Mouse (Mus musculus) liver, adult 2 months (tissue): Measurements from ENCODE around the gene Abhd12b. TPM values are rescaled to one million over a fixed set of nuclear protein-coding genes. Genes with fewer than 3 reads are reported as not detected.

Source experiments
- DNase-seq: peaks from one replicate; pipeline ENCODE4 v3.0.0-alpha.2; 2011; ENCODE audit warnings: low read depth, low spot score; ENCODE audit errors: extremely low read depth
- H3K27ac ChIP-seq: fragments of 200-500 bp; replicated peaks from 2 replicates; pipeline ENCODE4 v1.5.1; 2012; ENCODE audit warnings: low read depth, mild to moderate bottlenecking, control low read depth, inconsistent platforms, low read length; ENCODE audit not compliant: insufficient read depth
- H3K27me3 ChIP-seq: fragments of 200-500 bp; 2 replicates; pipeline ENCODE4 v1.6.1; 2012; ENCODE audit warnings: mild to moderate bottlenecking, moderate library complexity, low read length, inconsistent platforms; ENCODE audit not compliant: control insufficient read depth, insufficient read depth
- H3K36me3 ChIP-seq: fragments of 200-500 bp; 2 replicates; pipeline ENCODE4 v1.6.1; 2012; ENCODE audit warnings: low read length, inconsistent platforms; ENCODE audit not compliant: control insufficient read depth, insufficient read depth
- H3K4me1 ChIP-seq: fragments of 200-500 bp; 2 replicates; pipeline ENCODE4 v1.6.1; 2011; ENCODE audit warnings: low read length; ENCODE audit not compliant: control insufficient read depth, insufficient read depth
- H3K4me3 ChIP-seq: fragments of 200-500 bp; 2 replicates; pipeline ENCODE4 v1.5.1; 2011; ENCODE audit warnings: low read depth, mild to moderate bottlenecking, control low read depth, low read length, moderate library complexity; ENCODE audit not compliant: insufficient read depth
- H3K79me2 ChIP-seq: fragments of 200-500 bp; 2 replicates; pipeline ENCODE4 v1.6.1; 2012; ENCODE audit warnings: inconsistent platforms, mild to moderate bottlenecking, low read length, moderate library complexity; ENCODE audit not compliant: control insufficient read depth, insufficient read depth
- H3K9ac ChIP-seq: fragments of 200-500 bp; 2 replicates; pipeline ENCODE4 v1.6.1; 2012; ENCODE audit warnings: low read depth, mild to moderate bottlenecking, control low read depth, inconsistent platforms, low read length
- CTCF ChIP-seq: fragments of 200-500 bp; IDR thresholded peaks from 2 replicates; pipeline ENCODE4 v1.5.1; 2011; ENCODE audit warnings: low read depth, low read length, control low read depth
- POLR2A ChIP-seq: fragments of 200-500 bp; IDR thresholded peaks from 2 replicates; pipeline ENCODE4 v1.6.1; 2011; ENCODE audit warnings: low read length, control low read depth; ENCODE audit not compliant: insufficient read depth; ENCODE audit errors: extremely low read depth
- WGBS: fragments of 180-500 bp; shearing (Covaris S2); methylation state at CpG from one replicate; pipeline ENCODE4 v1.1.7; 2018; 5-methylcytosine and 5-hydroxymethylcytosine counted together
- polyA plus RNA-seq: library from polyadenylated mRNA; depleted of rRNA; stranded (reverse); fragments of >200 nt; gene quantifications from 2 replicates; pipeline ENCODE4 v1.2.3, GENCODE M21; 2012
- total RNA-seq: library from RNA; depleted of rRNA; stranded (reverse); fragments of >200 nt; gene quantifications from 2 replicates; pipeline ENCODE4 v1.2.3, GENCODE M21; 2014

Abhd12b gene
- total and polyA plus RNA-seq, 2 experiments: not detected

GRCm38 (mm10) chr12:70216229-70216800 is 62.4 kb downstream of the Abhd12b start:
- Histone ChIP-seq H3K4me1 (peaks cover 21% of the 10 kb centered on the region), H3K9ac (no peak overlapping the region), H3K36me3 (peaks cover 72% of the 10 kb centered on the region), H3K27me3 (no peaks in the 10 kb centered on the region), H3K79me2 (no peaks in the 10 kb centered on the region), H3K4me3 (no peak overlapping the region), H3K27ac (no peak overlapping the region)
- WGBS: 48% methylated on average over 16 of the region's 16 CpGs
- peak; percentile 63 for DNase-seq
- TF ChIP-seq POLR2A (no peak), CTCF (no peak)

GRCm38 (mm10) chr12:70218795-70219540 is 65.0 kb downstream of the Abhd12b start:
- WGBS: 48% methylated on average over 8 of the region's 8 CpGs
- TF ChIP-seq POLR2A (no peak), CTCF (no peak)
- DNase-seq: no peak
- Histone ChIP-seq H3K4me1 (peaks cover 28% of the 10 kb centered on the region), H3K36me3 (peaks cover 68% of the 10 kb centered on the region), H3K9ac (no peak overlapping the region), H3K4me3 (no peak overlapping the region), H3K79me2 (no peaks in the 10 kb centered on the region), H3K27me3 (no peaks in the 10 kb centered on the region), H3K27ac (peak overlapping the region; percentile 18; the same call in 1 of the 2 replicates)

GRCm38 (mm10) chr12:70221425-70221824 is 67.5 kb downstream of the Abhd12b start:
- H3K36me3 ChIP-seq: peaks cover 50% of the 10 kb centered on the region
- H3K27me3 ChIP-seq: no peaks in the 10 kb centered on the region
- H3K9ac ChIP-seq: no peak overlapping the region
- H3K4me3 ChIP-seq: no peak overlapping the region
- H3K4me1 ChIP-seq: peaks cover 35% of the 10 kb centered on the region
- H3K79me2 ChIP-seq: peaks cover 7% of the 10 kb centered on the region; the same call in 1 of the 2 replicates
- TF ChIP-seq CTCF (no peak), POLR2A (no peak)
- 55% methylated on average over 5 of the region's 5 CpGs for WGBS
- no peak for DNase-seq
- no peak overlapping the region; the same call in 1 of the 2 replicates for H3K27ac ChIP-seq

- peak overlapping the region; percentile 53 for H3K9ac ChIP-seq
- peaks cover 12% of the 10 kb centered on the region; the same call in 1 of the 2 replicates for H3K79me2 ChIP-seq
- 20% methylated on average over 4 of the region's 4 CpGs for WGBS
- peaks cover 34% of the 10 kb centered on the region for H3K4me1 ChIP-seq
- peaks cover 33% of the 10 kb centered on the region for H3K36me3 ChIP-seq
- peak overlapping the region; percentile 67 for H3K27ac ChIP-seq
- H3K4me3 ChIP-seq: no peak overlapping the region
- H3K27me3 ChIP-seq: no peaks in the 10 kb centered on the region
- TF ChIP-seq CTCF (no peak), POLR2A (no peak)
- DNase-seq: peak; percentile 89
These were observed 69.4 kb downstream of the Abhd12b start for GRCm38 (mm10) chr12:70223331-70223730.

- Histone ChIP-seq H3K4me3 (peak overlapping the region; percentile 75), H3K4me1 (peaks cover 29% of the 10 kb centered on the region), H3K79me2 (peaks cover 12% of the 10 kb centered on the region; the same call in 1 of the 2 replicates), H3K36me3 (peaks cover 10% of the 10 kb centered on the region), H3K9ac (peak overlapping the region; percentile 86), H3K27me3 (no peaks in the 10 kb centered on the region), H3K27ac (peak overlapping the region; percentile 88)
- 13% methylated on average over 5 of the region's 5 CpGs for WGBS
- DNase-seq: peak; percentile 83
- 0 out of 2 replicates have a peak, but pooled peaks have one; percentile 3 for TF ChIP-seq POLR2A
- TF ChIP-seq CTCF: no peak
These were observed 72.7 kb downstream of the Abhd12b start for GRCm38 (mm10) chr12:70226655-70227054.
